Mouse (Mus musculus): ENCODE measurements at regions not wholly inside any gene's neighbourhood (a gene's known extent, or its start where the extent isn't known, plus 50 kb on each side); places are given as distances from the start of the nearest gene placed in this dataset.

- no peak for DNase-seq
Observed at GRCm38 (mm10) chr13:4662336-4663101, 53.5 kb upstream of the Akr1e1 start.
